Mouse (Mus musculus): Measurements from ENCODE around the gene Adcy9.

Adcy9 gene

DNA sequence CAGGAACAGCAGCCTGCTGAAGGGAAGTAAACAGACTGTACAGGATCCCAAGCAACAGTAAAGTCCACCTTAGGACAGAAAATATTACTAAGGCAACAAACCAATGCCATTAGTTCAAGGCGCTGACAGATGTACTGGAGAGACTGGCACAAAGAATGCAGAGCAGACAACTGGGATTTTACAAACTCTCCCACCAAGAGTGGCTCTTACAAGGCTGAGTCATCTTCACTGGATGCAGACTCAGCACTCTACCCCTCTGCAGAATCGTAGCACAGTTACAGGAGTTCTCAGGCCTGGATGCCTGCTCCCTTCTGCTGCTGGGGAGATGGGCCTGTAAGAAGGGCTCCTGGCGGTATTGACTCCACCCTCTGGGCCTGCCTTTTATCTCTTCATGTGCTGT lies 99.4 kb downstream of the Adcy9 start:
- no peak for DNase-seq (ENCODE audit: low spot score)

DNA sequence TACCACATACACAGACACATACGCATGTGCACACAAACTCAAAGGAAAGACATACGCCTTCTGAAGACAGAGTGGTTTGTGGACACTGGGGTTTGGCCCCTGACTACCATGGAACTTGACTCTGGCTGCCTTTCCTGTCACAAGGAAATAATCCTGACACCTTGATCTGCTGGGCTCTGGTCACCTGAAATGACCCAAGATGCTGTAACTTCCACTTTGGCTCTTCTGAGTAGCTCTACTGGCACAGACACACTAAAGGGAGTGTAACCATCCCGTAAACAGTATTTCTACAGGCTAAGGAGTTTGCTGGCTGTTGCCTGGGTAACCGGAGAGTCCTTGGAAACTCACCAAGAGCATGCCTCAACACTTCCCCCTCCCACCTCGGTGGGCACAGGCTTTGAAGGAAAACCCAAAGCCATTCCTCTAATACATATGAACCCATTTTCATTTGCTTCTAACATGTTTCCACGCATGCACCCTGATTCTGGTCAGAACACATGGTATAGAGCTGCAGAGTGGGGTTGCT lies 102.2 kb downstream of the Adcy9 start:
- no peak for DNase-seq (ENCODE audit: low spot score)

DNA sequence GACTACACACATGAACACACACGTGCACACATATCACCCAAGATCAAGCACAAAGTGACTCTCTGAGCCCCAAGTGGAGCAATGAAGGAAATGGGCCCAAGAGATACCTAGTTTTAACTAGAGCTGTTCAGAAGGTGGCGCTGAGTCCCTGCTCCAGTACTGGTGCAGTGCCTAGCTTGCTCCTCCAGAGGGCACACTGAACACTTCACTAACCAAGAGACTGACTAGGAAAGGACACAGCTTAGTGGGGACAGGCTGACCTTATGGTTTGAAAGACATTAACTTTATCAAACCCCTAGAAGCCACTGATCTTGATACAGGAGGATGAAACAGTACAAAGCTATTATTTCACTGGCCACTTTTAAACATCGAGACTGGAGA lies 104.2 kb downstream of the Adcy9 start:
- peak; percentile 79 for DNase-seq (ENCODE audit: low spot score)

DNA sequence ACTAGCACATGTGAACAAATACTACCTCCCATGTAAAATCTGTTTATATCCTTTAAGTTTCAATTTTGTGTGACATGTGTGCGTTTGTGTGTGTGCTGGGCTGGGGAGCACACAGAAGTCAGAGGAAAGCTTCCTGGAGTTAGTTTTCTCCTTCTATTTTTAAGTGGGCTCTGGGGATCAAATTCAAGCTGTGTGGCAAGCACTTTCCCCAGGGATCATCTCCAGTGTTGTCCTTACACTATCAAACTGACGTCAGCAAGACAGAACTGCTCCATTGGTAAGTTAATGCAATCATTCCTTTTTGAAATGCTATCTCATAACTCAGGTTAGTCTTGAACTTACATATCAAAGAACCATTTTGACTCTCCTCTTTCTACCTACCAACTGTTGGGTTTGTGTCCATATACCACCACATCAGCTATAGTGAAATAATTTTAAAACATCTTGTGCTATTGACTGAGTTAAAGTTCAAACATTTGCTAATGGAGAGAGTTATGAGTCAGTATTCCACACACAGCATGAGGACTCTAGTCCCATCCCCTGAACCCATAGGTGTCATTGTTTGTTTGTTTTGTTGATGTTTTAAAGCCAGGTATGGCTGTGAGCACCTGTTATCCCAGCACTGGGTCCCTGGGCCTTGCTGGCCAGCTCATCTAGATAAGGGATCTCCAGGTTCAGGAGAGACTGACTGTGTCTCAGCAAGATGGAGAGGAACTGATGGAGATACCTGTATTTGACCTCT lies 104.8 kb downstream of the Adcy9 start:
- no peak for DNase-seq (ENCODE audit: low spot score)

DNA sequence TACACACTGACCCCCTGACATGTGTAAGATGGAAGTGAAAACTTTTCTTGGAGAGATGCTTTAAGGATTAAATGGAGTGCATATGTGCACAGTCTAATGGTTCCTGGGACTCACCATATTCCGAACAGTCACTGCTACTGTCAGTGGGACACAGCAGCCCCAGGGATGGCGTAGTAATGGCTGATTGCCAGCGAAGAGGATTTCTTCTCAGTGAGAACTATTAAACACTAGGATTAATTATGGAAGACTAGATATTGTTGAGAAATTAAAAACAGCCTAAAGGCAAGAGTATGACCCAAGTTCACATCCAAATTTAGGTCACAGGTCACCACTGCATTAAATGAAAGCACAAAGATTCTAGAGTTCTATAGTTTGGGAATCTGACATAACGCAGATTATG lies 105.4 kb downstream of the Adcy9 start:
- DNase-seq (ENCODE audit: low spot score), result no peak

DNA sequence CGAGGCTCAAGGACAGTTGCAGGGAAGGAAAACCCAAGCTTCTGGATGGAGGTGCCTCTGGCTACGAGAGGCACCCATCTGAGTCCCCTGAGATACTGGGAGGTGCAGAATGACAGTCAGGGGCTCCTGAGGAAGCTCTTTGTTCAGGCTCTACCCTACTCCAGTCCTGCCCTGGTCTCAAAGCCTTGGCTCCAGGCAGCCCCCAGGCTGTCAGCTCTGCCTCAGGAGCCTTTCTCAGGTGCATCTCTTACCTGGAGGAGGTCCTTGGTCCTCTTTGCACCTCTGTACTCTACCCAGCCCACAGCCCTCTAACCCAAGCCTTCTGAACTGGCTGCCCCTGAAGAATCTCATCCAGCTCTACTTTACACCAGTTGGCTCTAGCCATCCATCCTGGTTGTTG lies 108.3 kb downstream of the Adcy9 start:
- no peak for DNase-seq (ENCODE audit: low spot score)

DNA sequence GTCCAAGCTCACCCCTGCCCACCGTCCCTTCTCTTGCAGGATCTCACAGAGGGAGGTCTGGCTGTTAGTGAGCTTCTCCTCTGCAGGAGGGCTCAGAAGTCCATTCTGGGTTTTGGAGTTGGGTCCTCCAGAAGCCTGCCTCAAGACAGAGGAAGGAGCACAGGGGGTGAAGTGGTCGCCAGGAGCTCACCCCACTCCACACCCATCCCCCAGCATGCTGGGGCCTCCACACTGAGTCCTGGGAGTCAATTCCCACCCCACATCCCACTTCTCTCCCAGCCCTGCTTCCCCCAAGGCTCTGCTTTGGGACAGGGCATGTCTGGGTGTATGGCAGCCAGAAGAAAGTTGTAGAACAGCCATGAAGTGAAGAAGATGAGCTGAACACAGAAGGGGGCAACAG lies 108.7 kb downstream of the Adcy9 start:
- no peak for DNase-seq (ENCODE audit: low spot score)

DNA sequence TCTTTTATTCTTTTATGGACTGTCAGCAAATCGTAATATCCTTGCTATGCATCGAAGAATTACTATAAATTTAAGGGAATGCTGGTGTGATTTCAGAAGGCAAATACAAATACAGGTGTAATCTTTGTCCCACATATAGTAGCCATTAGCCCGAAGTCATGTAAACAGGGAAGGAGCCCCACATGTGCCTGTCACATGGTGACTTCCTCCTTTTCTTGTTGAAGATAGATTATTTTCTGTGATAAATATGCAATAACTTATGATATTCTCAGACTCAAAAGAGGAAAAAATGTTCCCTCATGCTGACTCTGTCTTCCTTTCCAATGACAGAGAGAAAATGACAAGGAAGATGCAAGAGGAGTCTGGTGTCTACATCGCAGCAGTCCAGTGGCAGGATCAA lies 112.5 kb downstream of the Adcy9 start:
- DNase-seq (ENCODE audit: low spot score), result no peak

DNA sequence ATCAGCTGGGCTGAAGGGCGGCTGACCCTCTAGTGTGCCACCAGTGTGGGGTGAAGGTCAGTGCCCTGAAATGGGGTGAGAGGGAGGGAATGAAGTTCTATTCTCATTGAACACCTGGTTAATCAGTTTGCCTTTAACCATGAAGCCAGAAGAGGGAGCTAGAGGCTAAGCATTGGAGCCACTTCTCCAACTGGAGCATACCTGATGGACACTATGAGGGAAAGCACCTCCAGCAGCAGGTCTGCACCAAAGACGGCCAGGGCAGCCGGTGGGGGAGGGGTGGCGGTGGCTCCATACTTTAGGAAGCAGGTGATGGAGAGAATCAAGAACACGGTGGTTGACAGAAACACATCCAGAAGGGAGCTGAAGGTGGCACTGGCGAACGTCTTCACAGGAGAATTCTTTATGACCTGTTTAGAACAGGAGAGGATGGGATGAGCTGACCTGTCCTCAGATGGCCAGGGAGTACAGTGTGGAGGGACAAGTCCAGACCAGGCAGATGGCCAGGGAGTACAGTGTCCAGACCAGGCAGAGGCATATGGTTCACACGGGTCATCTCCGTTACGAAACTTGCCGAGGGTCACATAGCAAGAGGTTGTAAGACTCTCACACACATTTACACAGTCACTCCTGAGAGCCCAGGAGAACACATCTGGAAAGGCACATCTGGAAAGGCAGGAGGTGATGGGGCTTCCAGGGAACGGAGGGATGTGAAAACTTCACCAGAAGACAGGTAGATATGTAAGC lies 115.9 kb downstream of the Adcy9 start:
- no peak for DNase-seq (ENCODE audit: low spot score)

DNA sequence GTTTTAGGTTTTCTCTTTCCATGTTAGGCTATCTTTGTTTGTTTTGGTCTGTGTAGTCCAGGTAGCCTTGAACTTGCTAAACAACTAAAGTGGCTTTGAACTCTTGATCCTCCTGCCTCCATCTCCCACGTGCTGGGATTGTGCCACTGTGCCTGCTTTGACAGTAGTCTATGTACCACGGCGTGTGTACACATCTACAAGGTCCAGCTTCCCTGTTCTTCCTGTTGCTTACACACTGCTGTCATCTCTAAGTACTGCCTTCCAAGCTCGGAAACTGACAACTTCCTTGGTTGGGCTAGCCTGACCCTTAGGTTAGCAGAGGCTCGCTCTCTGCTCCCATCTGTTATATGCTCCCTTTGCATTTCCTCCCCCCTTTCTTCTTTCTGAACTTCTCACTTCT lies 116.7 kb downstream of the Adcy9 start:
- no peak for DNase-seq (ENCODE audit: low spot score)

DNA sequence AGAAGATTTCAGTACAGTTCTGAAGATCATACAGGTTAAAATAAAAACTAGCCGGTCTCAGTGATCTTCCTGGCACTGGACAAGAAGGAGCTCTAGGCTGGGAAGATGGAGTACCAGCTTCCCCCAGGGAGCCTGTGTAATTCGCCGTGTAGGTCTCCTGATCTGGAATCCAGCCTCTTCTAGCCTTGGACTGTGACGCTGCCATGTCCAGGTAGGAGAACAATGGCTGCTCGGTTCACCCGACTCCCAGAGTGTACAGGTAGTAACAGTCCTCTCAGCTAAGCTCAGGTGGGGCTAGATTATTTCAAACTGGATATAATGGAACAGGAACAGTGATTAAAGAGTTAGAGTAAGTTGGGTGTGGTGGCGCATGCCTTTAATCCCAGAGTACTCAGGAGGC lies 120.0 kb downstream of the Adcy9 start:
- no peak for DNase-seq (ENCODE audit: low spot score)

DNA sequence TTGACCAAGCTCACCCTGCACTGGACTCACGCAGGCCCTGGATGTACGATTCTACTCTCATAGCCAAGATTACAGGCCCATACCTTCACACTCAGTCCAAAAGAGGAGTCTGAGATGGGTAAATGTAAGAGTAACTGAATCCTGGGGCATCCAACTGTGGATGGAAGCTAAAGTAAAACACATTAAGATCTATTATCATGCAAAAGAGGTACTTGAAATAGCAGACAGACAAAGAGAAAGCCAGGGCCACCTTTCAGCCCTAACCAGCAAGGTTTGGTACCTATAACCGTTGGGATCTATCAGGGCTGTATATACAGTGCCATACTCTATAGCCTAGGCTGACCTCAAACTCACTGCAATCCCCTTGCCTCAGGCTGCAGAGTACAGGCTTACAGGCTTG lies 127.0 kb downstream of the Adcy9 start:
- DNase-seq (ENCODE audit: low spot score), result no peak

DNA sequence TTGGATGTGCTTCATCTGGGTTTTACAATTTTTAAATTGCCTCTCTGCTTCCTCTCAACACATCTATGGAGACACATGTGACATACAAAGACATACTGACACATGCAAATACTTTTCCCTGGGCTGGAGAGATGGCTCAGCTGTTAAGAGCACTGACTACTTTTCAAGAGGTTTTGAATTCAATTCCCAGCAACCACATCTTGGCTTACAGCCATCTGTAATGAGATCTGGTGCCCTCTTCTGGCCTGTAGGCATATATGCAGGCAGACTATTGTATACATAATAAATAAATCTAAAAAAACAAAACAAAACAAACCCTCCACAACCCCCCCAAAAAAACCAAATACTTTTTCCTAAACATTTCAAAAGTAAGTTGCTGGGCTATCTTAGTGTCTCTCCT lies 130.8 kb downstream of the Adcy9 start:
- no peak for DNase-seq (ENCODE audit: low spot score)

DNA sequence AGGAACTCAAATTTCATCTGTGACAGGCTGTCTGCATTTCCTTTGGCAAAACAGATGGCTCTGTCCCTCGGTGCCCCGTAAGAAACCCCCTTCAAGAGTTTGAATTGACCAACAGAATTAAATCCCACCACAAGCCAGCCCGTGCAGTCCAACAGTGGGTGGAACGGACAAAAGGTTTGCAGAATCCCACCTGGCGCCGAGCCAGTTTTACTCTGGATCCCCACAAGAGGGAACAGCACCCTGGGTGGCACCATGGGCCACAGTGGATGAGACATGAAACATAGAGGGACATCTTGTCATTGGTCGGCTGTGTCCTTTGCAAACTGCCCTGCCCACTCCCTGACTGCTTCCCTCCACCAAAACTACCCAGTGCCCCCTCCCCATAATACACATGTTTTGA lies 133.7 kb downstream of the Adcy9 start:
- DNase-seq (ENCODE audit: low spot score), result peak; percentile 68

DNA sequence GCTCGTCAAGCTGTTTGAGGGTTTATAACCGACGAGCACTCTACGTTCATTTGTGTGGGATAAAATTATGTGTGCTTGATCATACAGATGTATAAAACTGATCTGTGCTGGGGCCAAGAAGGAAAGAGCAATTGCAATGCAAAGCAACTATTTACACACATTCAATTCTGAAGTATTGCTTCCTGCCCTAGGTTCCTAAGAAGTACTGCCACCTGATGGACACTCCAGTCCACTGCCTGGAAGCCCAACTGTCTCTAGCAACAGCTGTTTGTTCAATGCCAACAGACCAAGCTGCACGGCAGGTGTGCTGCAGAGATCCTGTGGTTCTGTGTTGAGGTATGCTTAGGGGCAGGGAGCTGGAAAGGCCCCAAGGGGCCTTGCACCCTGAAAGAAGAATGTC lies 135.0 kb downstream of the Adcy9 start:
- DNase-seq (ENCODE audit: low spot score), result no peak

DNA sequence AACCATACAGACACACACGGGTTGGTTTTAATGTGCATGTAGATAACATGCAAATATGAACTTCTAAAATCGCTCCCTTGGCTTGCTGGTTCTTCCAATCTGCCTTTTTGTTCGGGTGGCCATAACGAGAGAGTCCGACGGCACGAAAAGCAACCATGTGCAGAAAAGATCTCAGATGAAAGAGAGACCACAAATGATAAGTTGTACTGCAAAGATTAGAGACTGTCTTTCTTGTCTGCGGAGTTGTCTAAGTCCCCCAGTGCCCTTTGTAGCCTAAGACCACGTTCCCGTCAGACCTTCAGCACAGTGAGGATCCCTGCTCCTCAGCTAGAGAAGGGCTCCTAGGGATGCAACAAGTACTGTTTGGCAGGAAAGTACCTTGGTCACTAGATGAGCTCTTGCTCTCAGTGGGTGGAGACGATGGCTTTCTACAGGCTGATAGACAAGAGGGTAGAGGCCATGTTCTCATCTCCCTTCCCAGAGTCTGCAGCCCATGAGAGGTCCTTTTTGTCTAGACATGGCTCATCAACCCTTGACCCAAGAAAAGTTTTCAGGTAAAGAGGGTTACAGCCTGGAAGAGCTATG lies 136.9 kb downstream of the Adcy9 start:
- DNase-seq (ENCODE audit: low spot score), result no peak

DNA sequence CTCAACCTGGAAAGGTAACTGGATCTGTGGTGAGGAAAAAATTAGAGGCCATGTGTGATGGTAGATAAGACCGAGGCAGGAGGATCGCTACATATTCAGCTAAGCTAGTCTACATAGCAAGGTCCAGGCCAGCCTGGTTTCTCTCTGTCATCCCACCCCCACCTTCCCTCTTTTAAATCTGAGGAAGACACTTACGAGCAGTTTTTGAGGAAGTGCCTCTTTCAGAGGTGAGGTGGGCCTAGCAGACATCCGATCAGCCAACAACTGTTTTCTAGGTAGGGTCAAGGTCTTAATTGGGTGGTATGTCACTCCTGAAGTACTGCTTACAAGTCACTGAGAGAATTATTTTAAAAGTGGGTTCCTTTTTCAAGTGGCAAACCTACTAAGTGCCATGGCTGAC lies 138.8 kb downstream of the Adcy9 start:
- no peak for DNase-seq (ENCODE audit: low spot score)

DNA sequence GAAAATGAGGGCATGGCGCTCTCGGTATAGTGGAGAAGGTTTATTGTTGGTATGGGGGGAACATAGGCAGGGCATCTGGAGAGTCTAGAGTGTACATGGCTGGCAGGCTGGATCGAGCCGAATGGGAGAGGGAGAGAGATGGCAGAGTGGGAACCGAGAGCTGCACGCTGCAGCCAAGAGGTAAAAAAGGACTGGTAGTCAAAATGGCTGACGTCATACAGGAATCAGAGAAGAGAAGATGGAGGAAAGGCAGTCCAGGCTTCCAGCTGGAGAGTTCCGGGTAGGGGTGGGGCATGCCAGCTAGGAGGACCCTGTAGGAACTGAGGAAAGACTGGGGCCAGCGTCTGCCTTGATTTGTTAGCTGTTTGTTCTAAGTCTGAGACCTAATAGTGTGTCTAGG lies 139.3 kb downstream of the Adcy9 start:
- no peak for DNase-seq (ENCODE audit: low spot score)

DNA sequence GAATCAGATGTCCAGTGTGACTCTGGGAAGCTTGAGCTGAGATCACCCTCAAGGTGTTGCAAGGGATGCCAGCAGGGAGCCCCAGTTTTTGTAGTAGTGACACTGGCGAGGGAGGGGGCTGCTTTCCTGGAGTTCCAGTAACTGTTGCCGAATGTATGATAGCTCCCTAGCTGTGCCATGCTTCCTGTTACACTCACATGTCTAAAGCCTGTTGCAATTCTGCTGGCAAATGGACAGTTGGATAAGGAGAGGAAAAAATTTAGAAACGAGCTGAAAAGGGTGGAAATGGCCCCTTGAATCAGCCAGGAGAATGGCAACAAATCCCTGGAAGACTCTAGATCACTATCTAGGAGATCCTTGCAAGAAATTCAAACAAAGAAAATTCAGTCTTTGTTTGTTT lies 140.7 kb downstream of the Adcy9 start:
- no peak for DNase-seq (ENCODE audit: low spot score)

DNA sequence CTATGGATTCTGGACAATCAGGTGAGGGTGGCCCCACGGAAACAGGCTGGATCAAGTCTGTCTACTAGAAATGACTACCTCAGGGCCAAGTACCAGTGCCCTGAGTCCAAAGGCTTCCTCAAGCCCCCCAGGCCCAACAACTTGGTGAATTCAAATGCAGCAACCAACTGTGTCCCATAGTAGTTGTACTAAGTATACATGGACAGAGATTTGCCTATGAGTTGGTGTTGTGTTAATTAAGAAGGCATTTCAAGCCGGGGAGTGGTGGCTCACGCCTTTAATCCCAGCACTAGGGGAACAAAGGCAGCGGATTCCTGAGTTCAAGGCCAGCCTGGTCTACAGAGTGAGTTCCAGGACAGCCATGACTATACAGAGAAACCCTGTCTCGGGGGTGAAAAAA lies 143.7 kb downstream of the Adcy9 start:
- no peak for DNase-seq (ENCODE audit: low spot score)

DNA sequence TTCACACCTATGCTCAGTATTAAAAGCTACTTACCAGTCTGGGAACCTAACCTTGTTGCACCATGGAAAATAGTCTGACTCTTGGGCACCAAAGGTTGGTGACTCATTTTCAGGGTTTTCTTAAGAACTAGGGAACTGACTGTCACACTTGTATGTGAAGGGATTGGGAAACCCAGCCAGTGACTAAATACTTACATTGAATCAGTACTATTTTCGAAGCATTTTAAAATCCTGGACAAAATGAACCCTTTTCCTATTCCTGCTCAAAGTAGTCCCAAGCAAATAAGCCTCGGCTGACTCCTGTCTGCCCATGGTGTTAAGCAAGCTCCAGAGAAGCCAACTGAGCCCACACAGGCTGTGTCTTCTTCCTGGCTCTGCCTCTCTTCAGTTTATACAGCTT lies 144.1 kb downstream of the Adcy9 start:
- no peak for DNase-seq (ENCODE audit: low spot score)

DNA sequence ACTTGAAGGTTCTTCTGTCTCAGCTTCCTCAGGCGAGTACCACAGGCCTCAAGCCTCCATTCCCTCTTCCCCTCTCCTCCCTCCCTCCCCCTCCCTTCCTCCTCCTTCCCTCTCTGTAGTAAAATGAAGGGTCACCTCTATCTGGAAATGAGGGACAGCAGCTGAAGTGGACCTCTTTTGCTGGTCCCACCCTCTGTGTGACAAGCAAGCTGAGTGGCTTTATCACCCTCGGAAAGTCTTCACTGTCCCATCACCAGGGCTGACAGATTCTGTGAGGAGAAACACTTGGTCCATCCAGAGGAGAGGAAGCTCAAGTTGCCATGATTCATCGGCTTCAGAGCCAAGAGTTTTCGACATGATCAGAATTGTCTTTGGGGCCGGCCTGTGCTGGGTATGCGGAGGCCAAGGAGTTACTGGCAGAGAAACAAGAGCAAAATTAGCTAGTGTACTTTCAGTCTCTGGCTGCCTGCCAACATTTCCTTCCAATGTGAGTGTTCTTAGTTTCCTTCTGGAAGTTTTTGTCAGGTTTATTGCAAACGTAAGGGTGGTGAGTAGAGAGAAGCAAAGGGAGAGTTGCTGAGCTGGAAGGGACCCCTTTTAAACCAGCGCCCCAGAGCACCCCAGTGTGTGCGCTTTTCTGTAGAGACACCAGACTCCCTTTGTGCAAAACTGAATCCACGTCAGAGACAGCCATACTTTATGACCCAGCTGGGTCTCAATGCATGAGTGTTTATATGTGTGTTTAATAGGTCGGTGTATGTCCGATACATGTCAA lies 146.4 kb downstream of the Adcy9 start:
- DNase-seq (ENCODE audit: low spot score), result peak; percentile 90

DNA sequence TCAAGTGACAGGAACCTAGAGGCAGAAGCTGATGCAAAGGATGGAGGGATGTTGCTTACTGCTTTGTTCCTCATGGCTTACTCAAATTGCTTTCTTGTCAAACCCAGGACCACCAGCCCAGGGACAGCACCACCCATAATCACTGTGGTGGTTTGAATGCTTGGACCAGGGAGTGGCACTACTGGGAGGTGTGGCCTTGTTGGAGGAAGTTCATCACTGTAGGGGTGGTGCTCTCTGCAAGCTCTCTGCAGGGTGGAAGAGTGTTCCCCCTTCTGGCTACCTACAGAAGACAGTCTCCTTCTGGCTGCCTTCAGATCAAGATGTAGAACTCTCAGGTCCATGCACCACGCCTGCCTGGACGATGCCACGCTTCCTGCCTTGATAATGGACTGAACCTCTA lies 148.0 kb downstream of the Adcy9 start:
- DNase-seq (ENCODE audit: low spot score), result no peak

All from testis, postnatal 10 days (tissue).